Comparison of ENCODE assay signal across 20 mouse cellular contexts in genomic region chr10:87490328-87490727, GRCm38 (mm10). TPM values are rescaled to one million over a fixed set of nuclear protein-coding genes. Genes with fewer than 3 reads are reported as not detected.
DNase-seq lines count a peak whose midpoint lies in the region; ATAC-seq and TF ChIP-seq lines count a peak whose summit lies in the region.
"Had no signal": no experiment of that assay in that cellular context is flagged by ENCODE, and none has a peak within 500 bp of the region (broad histone marks: within the 10 kb centered on the region; RNA-seq: fewer than 3 reads in every experiment).

No protein-coding gene starts in this region.

- peak overlapping the region; percentile 87 for H3K4me3 ChIP-seq in forebrain, embryonic 14.5 days (ENCODE audit: low read depth, low read length)
- 0 out of 2 replicates have a peak overlapping the region, but pooled peaks have one; percentile 6 for H3K4me3 ChIP-seq in hindbrain, embryonic 15.5 days
- 0 out of 2 replicates have a peak overlapping the region, but pooled peaks have one; percentile 16 for H3K4me3 ChIP-seq in neural tube, embryonic 12.5 days
- H3K4me3 ChIP-seq: embryonic facial prominence, embryonic 12.5 days; limb, embryonic 10.5 days; liver, embryonic 12.5 days; lung, embryonic 15.5 days; stomach, embryonic 15.5 days had no signal

- no peak for TF ChIP-seq POLR2A in brain, embryonic 14.5 days (IDR thresholded peaks at IDR 0.05; ENCODE audit: borderline replicate concordance, extremely low read depth, insufficient read depth, insufficient read length, poor library complexity, severe bottlenecking)

- H3K27me3 ChIP-seq in forebrain, embryonic 14.5 days (replicated peaks; ENCODE audit: control insufficient read depth, insufficient read depth, low read length): no peaks in the 10 kb centered on the region; the same call in 1 of the 2 replicates
- 0 out of 2 replicates have a peak, but pooled peaks cover 3% of the 10 kb centered on the region for H3K27me3 ChIP-seq in hindbrain, embryonic 15.5 days
- H3K27me3 ChIP-seq in neural tube, embryonic 12.5 days (replicated peaks): peaks cover 24% of the 10 kb centered on the region

- H3K9ac ChIP-seq in forebrain, embryonic 14.5 days (ENCODE audit: low read length): peak overlapping the region; percentile 0; the same call in 1 of the 2 replicates
- no peak overlapping the region for H3K9ac ChIP-seq in hindbrain, embryonic 15.5 days
- no peak overlapping the region for H3K9ac ChIP-seq in neural tube, embryonic 12.5 days
- H3K9ac ChIP-seq: embryonic facial prominence, embryonic 12.5 days; liver, embryonic 12.5 days; lung, embryonic 15.5 days; stomach, embryonic 15.5 days had no signal

- H3K36me3 ChIP-seq in forebrain, embryonic 14.5 days (ENCODE audit: control insufficient read depth, insufficient read depth, low read length): no peaks in the 10 kb centered on the region
- no peaks in the 10 kb centered on the region for H3K36me3 ChIP-seq in hindbrain, embryonic 15.5 days
- no peaks in the 10 kb centered on the region for H3K36me3 ChIP-seq in neural tube, embryonic 12.5 days
- H3K36me3 ChIP-seq: embryonic facial prominence, embryonic 12.5 days; limb, embryonic 10.5 days; liver, embryonic 12.5 days; lung, embryonic 15.5 days; stomach, embryonic 15.5 days had no signal

- peak; percentile 77 for DNase-seq in brain, embryonic 14.5 days (ENCODE audit: low read depth)
- DNase-seq in forebrain, embryonic 14.5 days (ENCODE audit: low spot score): peak; percentile 52
- DNase-seq in gastrocnemius, postnatal 25 days: no peak
- no peak for DNase-seq in layer of hippocampus, postnatal 25 days (ENCODE audit: extremely low spot score in 1 of 2, low spot score in 1 of 2)
- DNase-seq: gastrocnemius, postnatal 10 days; heart, postnatal 14 days; kidney, postnatal 14 days; thymus, postnatal 25 days had no signal

- WGBS in forebrain, embryonic 14.5 days: 0% methylated on average over 2 of the region's 2 CpGs
- WGBS in hindbrain, embryonic 15.5 days: 5% methylated on average over 2 of the region's 2 CpGs
- 0% methylated on average over 2 of the region's 2 CpGs for WGBS in neural tube, embryonic 12.5 days

- ATAC-seq in forebrain, embryonic 14.5 days: no peak
- ATAC-seq in hindbrain, embryonic 15.5 days (ENCODE audit: low FRiP score, low read depth): no peak
- no peak for ATAC-seq in neural tube, embryonic 12.5 days (ENCODE audit: low FRiP score, low read depth)
- no peak for ATAC-seq in inflammation-experienced regulatory T-cells, adult 6 months
- ATAC-seq: intestine, postnatal 0 days; liver, embryonic 12.5 days; Patski had no signal

- H3K27ac ChIP-seq in forebrain, embryonic 14.5 days (ENCODE audit: low read depth, low read length): peak overlapping the region; percentile 74
- peak overlapping the region; percentile 68 for H3K27ac ChIP-seq in hindbrain, embryonic 15.5 days (replicated peaks)
- 0 out of 2 replicates have a peak overlapping the region, but pooled peaks have one; percentile 5 for H3K27ac ChIP-seq in neural tube, embryonic 12.5 days
- H3K27ac ChIP-seq: embryonic facial prominence, embryonic 12.5 days; limb, embryonic 10.5 days; liver, embryonic 12.5 days; lung, embryonic 15.5 days; stomach, embryonic 15.5 days had no signal

- H3K4me1 ChIP-seq in forebrain, embryonic 14.5 days (ENCODE audit: control insufficient read depth, insufficient read depth, low read length): peaks cover 32% of the 10 kb centered on the region
- H3K4me1 ChIP-seq in hindbrain, embryonic 15.5 days (replicated peaks): peaks cover 80% of the 10 kb centered on the region
- peaks cover 63% of the 10 kb centered on the region for H3K4me1 ChIP-seq in neural tube, embryonic 12.5 days
- H3K4me1 ChIP-seq: liver, embryonic 12.5 days had no signal

- peak overlapping the region; percentile 70 for H3K4me2 ChIP-seq in forebrain, embryonic 14.5 days (ENCODE audit: low read length)
- peak overlapping the region; percentile 94 for H3K4me2 ChIP-seq in hindbrain, embryonic 15.5 days
- peak overlapping the region; percentile 78 for H3K4me2 ChIP-seq in neural tube, embryonic 12.5 days (replicated peaks)
- H3K4me2 ChIP-seq: liver, embryonic 12.5 days; lung, embryonic 15.5 days; stomach, embryonic 15.5 days had no signal

- no peaks in the 10 kb centered on the region for H3K9me3 ChIP-seq in forebrain, embryonic 14.5 days (replicated peaks; ENCODE audit: control insufficient read depth, low read length)
- no peaks in the 10 kb centered on the region for H3K9me3 ChIP-seq in hindbrain, embryonic 15.5 days
- no peaks in the 10 kb centered on the region for H3K9me3 ChIP-seq in neural tube, embryonic 12.5 days
- H3K9me3 ChIP-seq: embryonic facial prominence, embryonic 12.5 days; limb, embryonic 10.5 days; liver, embryonic 12.5 days; lung, embryonic 15.5 days; stomach, embryonic 15.5 days had no signal

- no peak for TF ChIP-seq CTCF in brain, embryonic 14.5 days (IDR thresholded peaks at IDR 0.05; ENCODE audit: borderline replicate concordance, extremely low read depth, insufficient read depth, insufficient read length)

RNA-seq across cellular contexts. Expression of gene Ascl1, which starts 3.1 kb away (rescaled TPM):
- 46.5 and 48.3 TPM in 2 replicates for polyA plus RNA-seq in brain, embryonic 14.5 days (2012; rRNA removed)
- 26.6 and 28.8 TPM in 2 replicates for polyA plus RNA-seq in forebrain, embryonic 14.5 days (2014; fragmentation: Nextera tagmentation; extraction: Ambion mirVana)
- 11.1 and 14.2 TPM in 2 replicates for polyA plus RNA-seq in hindbrain, embryonic 15.5 days (2015; fragmentation: Nextera tagmentation; extraction: Ambion mirVana)
- polyA plus RNA-seq in neural tube, embryonic 12.5 days (2016; fragmentation: Nextera tagmentation; extraction: Ambion mirVana): 53.7 and 66.1 TPM in 2 replicates
- not detected for total RNA-seq in gastrocnemius, postnatal 25 days (2021)
- total RNA-seq in layer of hippocampus, postnatal 25 days (2021): 1 to 10 TPM; 6.0 to 7.9 TPM
- polyA plus RNA-seq in inflammation-experienced regulatory T-cells, adult 6 months (2017; shearing (Covaris generic)): not detected
- total RNA-seq: gastrocnemius, postnatal 10 days; heart, adult 8-10 months; megakaryocyte, adult 5-6 weeks had no signal
- polyA plus RNA-seq: Patski had no signal

RNA-seq across cellular contexts. Expression of gene Pah, which starts 31.3 kb away (rescaled TPM):
- not detected in 2 replicates for polyA plus RNA-seq in brain, embryonic 14.5 days (2012; rRNA removed)
- polyA plus RNA-seq in forebrain, embryonic 14.5 days (2014; fragmentation: Nextera tagmentation; extraction: Ambion mirVana): not detected in 2 replicates
- polyA plus RNA-seq in hindbrain, embryonic 15.5 days (2015; fragmentation: Nextera tagmentation; extraction: Ambion mirVana): not detected in 2 replicates
- 0.11 TPM in 1 of 2 replicates, not detected in the other for polyA plus RNA-seq in neural tube, embryonic 12.5 days (2016; fragmentation: Nextera tagmentation; extraction: Ambion mirVana)
- total RNA-seq in gastrocnemius, postnatal 25 days (2021): not detected
- not detected for total RNA-seq in layer of hippocampus, postnatal 25 days (2021)
- polyA plus RNA-seq in inflammation-experienced regulatory T-cells, adult 6 months (2017; shearing (Covaris generic)): not detected
- total RNA-seq: megakaryocyte, adult 5-6 weeks had no signal
- polyA plus RNA-seq: embryonic facial prominence, embryonic 12.5 days; limb, embryonic 10.5 days; Patski had no signal

Comparison
In these comparisons a context has a peak if more than half of its experiments do, and no peak if none do; other contexts are left out.
1. DNase-seq: peak in brain, embryonic 14.5 days (single experiment) and forebrain, embryonic 14.5 days (single experiment); none in gastrocnemius, postnatal 25 days (single experiment) and layer of hippocampus, postnatal 25 days (0 of 2).
2. H3K27ac ChIP-seq: peak in every context shown above with its lines; median percentile 74 in forebrain, embryonic 14.5 days; 68 in hindbrain, embryonic 15.5 days; 5 in neural tube, embryonic 12.5 days.
3. H3K4me3 ChIP-seq: peak in every context shown above with its lines; median percentile 87 in forebrain, embryonic 14.5 days; 16 in neural tube, embryonic 12.5 days; 6 in hindbrain, embryonic 15.5 days.
4. RNA of gene Ascl1, which starts 3.1 kb away (polyA plus RNA-seq): 53.7 to 66.1 TPM in neural tube, embryonic 12.5 days, 46.5 to 48.3 TPM in brain, embryonic 14.5 days, 26.6 to 28.8 TPM in forebrain, embryonic 14.5 days and 11.1 to 14.2 TPM in hindbrain, embryonic 15.5 days; not detected in inflammation-experienced regulatory T-cells, adult 6 months; every median in the first group is over 10 times any median in the second.
5. Peak in every context shown above with its lines, with median percentiles within 50 percentile points of each other: H3K4me2 ChIP-seq.